Mouse (Mus musculus): ENCODE results near the gene Stau1. TPM values are rescaled to one million over a fixed set of nuclear protein-coding genes. Genes with fewer than 3 reads are reported as not detected.
"Not testable (repeated sequence)": the region's sequence is repeated elsewhere in the genome, so short reads cannot be mapped to it uniquely, and the experiment has no call there.

The Stau1 gene
- total RNA-seq (2021) = 100 to 1,000 TPM; 111 TPM

DNA sequence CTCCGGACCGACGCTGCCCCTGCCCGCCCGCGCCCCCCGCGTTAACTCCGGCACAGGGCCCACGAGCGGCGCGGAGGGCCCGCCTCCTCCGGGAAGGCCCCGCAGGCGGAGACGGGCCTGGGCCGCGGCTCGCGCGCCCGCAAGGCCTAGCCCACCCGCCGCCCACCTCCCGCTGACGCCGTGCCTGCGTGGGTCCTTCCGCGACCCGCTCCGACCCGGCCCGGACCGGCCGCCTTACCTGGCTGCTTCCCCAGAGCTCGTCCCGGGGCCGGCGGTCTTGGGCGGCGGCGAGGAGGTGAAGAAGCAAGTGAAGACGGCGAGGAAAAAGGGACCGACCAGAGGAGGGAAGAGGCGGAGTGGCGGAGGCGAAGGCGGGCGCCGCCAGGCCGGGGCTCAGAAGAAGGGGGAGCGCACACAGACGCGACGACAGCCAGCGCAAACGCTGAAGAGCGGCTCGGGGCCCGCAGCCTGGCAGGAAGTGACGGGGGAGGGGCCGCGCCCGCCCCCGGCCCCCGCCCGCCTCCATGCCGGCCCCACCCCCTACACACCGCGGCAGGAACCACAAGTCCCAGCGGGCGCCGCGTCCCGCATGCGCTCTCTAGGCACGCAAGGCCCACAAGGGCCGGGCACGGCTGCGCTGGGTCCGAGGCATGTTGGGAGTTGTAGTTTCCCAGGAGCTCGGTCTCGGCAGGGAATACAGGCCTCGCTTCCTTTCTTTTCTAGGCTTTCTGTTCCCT, at the start of gene Stau1:
Stau1 (minus strand) TSS at position 504 of the 737 bp plus-strand sequence.
- peak; percentile 99 for DNase-seq
- intact Hi-C loops (cut with DNase I) = loop anchor here (5.0 kb wide), 1 partner anchor 39 kb away; no protein-coding TSS in a partner anchor

DNA sequence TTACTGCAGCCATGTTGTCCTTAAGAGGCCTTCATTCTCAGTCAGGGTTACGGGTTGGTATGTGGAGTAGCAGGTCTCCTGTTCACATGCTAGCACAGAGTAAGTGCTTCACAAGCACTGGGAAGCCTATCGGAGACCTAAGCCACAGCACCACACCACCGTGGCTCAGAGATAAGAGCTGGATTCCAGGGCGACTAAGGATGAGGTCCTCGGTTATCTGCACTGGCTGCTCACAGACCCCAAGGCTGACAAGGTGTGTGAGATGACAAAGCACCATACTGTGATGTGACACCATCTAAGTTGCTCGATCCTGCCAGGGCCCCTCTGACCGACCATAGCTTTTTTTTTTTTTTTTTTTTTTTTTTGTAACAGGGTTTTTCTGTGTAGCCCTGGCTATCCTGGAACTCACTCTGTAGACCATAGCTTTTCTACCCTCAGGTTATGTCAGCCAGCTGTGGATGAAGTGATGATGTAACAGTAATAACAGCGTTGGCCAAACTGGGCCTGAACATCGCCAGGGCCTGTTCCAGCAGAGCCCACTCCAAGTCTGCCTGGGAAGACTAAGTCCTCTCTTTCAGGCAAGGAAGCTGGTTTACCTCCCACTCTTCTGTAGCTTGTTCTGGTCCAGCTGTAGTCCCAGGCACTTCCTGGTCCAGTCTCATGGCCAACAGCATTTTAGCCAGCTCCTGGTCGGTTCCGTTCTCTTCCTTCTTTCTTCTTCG, 47.5 kb upstream of the Stau1 start:
- intact Hi-C loops (cut with DNase I) = loop anchor here (5.0 kb wide), 1 partner anchor 106 kb away; no protein-coding TSS in a partner anchor
- no peak for DNase-seq

DNA sequence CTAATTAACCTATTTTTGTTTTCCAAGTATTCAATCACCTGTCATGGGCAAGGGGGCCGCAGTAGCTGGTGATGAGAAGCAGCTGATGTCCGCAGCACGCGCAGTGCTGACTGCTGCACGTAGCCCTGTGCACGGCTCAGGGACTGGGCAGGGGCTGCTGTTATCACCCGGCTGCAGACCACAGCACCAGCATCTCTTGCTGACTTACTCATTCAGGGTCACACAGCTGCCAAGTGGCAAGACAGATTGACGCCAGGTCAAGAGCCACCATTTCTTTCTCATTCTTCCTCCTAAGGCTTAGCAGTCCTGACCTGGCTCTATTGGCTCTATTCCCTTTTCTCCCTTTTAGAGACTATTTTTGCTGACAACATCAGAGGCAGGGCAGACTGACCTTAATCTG, 43.3 kb upstream of the Stau1 start:
- DNase-seq = no peak
- intact Hi-C loops (cut with DNase I) = no loop called here

DNA sequence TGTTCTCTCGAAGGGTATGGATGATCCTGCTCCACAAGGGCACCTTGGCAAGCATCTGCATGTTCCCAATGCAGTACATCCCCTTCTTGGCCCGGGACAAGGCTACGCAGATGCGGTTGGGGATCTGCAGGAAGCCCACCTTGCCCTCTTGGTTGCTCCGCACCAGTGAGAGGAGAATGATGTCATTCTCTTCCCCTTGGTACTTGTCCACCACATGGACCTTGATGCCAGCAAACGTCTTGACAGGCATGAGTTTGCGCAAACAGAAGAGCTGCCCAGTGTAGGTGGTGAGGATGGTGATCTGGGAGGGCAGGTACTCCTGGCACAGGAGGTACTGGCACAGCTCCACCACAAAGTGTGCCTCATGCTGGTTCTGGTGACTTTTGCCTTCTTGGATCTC, 42.6 kb upstream of the Stau1 start:
- intact Hi-C loops (cut with DNase I) = no loop called here

DNA sequence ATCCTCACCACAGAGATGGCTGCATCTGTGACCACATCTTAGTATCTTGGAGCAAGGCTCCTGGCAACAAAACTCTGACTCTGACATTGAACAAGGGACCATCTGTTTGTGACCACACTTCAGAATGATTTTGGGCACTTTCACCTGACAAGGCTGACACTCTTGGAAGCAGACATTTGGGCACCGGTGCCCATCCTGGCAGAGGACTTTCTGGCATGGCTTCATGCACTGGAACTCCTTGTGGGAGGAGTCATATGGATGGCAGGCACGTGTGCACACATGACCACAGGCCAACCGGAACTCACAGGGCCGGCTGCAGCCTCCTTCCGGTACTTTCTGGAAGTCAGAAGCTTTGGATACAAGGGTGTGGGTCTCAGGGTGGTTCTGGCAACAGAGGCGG, 42.2 kb upstream of the Stau1 start:
- DNase-seq = peak; percentile 59
- intact Hi-C loops (cut with DNase I) = no loop called here

More for the DNA sequence above, 42.6 kb upstream of the Stau1 start:
- DNase-seq = no peak

DNA sequence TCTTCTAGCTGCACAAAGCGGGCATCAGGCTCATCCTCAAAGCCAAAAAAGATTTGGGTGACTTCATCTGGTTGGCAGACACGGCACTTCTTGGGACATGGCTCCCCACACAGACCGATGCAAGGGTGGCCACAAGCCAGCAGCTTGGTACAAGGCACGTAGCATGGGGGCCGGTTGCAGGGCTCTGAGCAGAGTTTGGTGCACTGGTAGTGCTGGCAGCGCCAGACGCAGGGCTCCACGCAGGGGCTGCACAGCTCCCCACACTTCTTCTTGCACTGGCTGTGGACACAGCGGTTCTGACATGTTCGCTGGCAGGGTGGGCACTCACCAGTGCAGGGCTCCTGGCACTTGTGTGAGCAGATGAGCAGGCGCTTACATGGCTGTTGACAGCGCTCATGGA, 41.6 kb upstream of the Stau1 start:
- intact Hi-C loops (cut with DNase I) = no loop called here
- DNase-seq = peak; percentile 66

DNA sequence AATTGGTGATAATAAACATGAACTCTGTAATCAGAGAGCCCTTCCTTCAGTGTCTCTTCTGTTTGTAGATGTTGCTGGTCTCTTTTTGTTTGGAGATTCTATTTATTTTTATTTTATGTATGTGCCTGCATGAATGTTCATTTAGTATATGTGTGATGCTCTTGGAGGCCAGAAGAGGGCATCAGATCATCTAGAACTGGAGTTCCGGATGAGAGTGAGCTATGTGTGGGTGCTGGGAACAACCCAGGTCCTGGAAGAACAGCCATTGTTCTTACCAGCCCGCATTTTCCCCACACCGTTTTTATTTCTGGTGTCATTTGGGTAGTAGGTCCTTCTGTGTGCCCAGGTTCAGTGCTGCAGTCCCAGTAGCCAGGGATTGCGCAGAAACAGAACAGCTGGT, 34.4 kb upstream of the Stau1 start:
- DNase-seq = no peak
- intact Hi-C loops (cut with DNase I) = no loop called here

DNA sequence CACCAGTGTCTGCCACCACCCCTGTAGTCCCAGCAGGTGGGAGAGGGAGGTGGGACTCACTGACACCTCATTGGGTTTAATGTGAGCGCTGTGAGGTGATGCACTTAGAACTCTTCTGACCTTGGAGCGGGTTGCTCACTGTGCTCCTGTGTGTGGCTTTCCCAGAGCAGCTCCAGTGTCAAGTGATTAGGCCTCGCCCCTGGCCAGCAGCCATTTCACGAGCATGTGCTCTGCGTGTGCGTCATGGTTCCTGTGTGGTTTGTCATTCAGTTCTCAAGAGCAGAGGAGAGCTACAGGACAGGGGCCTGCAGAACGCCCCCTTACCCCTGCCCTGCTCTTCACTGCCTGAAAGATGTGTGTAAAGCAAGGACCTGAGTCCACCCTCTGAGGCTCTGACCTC, 32.5 kb upstream of the Stau1 start:
- DNase-seq = no peak
- intact Hi-C loops (cut with DNase I) = no loop called here

DNA sequence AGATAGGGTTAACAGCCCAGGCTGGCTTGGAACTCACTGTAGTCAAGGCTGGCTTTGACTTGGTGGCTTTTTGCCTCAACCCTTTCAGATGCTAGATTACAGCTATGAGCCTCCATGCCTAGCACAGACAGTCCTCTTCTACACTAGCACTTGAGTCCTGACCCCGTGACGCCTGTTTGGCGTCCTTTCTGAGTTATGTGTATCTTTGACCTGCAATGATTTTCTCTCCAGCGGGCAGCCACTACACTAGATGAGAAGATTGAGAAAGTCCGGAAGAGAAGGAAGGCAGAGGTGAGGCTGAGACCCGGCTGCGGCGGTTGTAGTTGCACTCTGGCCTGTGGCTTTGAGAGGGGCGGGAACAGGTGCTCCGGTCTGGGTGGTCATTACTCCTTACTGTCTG, 23.3 kb upstream of the Stau1 start:
- intact Hi-C loops (cut with DNase I) = no loop called here
- no peak for DNase-seq

DNA sequence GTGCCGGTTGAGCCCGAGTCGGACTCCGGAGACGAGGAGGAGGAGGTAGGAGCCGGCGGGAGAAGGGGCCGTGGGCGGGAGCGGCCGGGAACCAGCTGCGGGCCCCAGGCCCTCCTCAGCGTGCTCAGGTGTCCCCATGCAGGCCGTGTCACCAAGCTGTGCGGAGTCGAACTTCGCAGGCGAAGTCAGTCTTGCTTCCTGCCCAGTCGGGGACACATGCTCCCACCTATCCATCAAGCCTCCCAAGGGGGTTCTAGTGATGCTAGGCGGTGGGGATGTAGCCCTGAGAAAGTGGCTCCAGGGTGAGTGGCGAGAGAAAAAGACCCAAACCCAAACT, 19.3 kb upstream of the Stau1 start:
- intact Hi-C loops (cut with DNase I) = no loop called here
- DNase-seq = no peak

DNA sequence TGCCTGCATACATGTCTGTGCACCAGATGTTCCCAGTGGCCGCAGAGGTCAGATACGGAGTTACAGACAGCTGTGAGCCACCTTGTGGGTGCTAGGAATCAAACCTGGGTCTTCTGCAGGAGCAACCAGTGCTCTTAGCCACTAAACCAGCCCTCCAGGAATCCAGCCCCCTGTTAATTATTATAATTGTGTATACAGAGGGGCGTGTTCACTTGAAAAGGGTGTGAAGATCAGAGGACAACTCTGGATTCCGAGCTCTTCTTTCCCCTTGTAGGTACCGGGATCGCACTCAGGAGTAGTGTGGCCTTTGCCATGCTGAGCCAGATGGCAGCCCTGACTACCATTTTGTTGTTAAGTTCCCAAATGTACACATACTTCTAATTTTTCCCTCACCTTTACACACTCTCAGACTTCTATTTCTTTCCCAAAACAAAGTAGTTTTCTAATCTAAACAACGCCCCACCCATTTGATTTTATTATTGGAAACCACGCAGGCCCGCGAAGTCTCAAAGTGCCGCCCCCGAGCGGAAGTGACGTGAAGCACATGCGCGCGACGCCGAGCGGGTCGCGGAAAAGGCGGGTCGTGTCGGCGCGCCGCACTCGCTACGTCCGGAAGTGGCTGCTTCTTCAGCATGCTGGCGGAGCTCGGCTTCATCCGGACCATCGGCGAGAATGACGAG, 18.7 kb upstream of the Stau1 start, which contains the start of gene Ddx27:
Ddx27 (plus strand) TSS at position 492 of the 680 bp plus-strand sequence.
- peak; percentile 92 for DNase-seq
- intact Hi-C loops (cut with DNase I) = no loop called here

DNA sequence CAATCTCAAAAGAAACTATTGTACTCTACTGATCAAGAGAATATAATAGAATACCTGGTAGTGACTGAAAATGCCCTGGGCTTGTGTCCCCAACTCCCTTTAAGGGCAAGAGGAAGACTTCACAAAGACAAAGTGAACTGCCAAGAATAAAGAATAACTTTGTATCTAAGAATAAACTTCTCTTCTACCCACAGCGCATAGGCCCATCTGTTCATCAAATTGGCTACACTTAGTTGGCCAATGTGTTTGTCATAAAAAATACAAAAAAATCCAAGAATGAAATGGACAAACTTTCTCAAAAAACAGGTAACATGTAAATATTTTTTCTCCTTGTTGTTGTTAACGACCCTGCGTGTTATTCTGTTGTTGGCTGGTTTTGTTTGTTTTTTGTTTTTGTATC, 14.4 kb upstream of the Stau1 start:
- intact Hi-C loops (cut with DNase I) = no loop called here
- no peak for DNase-seq

DNA sequence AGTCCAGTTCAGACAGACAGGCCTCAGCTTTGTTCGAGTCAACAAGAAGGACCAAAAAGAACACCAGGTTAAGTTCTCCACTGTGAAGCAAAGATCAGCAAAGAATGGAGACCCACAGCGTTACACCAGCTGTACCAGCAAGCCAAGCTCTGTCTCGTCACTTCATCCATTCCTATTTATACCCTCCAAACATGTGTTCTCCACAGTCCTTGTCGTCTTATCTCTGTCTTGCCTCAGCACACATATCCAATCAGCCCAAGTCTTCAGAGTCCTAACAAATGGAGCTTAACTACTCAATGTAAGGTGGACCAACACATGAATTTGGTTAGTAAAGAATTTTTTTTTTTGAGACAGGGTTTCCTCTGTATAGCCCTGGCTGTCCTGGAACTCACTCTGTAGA, 13.4 kb upstream of the Stau1 start:
- intact Hi-C loops (cut with DNase I) = no loop called here
- no peak for DNase-seq

DNA sequence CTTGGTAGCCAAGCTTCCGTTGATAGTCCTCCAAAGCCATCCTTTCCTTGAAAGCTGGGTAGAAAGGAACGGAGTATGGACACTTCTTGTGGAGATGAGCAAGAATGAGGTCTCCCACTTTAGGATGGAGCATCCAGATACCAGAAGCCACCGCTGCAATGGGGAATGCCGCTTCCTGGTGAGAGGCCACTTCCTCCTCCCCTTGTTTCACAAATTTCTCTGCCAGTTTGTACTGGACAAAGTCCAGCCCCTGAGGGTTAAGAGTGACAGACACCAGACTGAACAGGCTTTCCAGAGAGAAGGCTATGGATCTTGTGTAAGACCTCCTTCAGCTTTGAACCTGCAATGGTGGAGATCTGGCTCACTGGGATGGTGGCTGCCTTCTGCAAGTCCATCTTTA, 11.5 kb upstream of the Stau1 start:
- intact Hi-C loops (cut with DNase I) = not testable (repeated sequence)

DNA sequence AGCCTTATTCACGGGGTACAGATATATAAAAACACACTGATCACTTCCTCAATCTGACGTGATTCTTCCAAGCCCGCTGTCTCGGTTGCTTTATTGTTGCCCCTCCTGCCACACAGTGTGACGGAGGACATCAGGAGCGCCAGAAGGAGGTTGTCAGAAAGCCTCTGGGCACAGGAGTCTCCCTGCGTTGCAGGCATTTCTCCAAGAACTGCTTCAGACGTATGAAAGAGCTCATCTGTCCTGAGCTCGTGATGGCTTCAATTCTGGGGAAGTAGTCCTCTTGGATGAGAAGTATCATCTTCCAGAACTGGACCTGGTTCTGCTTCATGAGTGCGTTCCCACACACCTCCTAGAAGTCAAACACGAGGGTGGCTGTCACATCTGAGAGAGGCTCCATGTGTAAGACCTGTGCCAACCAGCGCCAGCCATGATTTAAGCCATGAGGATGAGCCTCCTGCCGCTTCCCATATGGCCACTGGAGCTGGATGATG, 10.9 kb upstream of the Stau1 start:
- DNase-seq = peak; percentile 65
- intact Hi-C loops (cut with DNase I) = no loop called here

More for the DNA sequence above, 11.5 kb upstream of the Stau1 start:
- peak; percentile 47 for DNase-seq

DNA sequence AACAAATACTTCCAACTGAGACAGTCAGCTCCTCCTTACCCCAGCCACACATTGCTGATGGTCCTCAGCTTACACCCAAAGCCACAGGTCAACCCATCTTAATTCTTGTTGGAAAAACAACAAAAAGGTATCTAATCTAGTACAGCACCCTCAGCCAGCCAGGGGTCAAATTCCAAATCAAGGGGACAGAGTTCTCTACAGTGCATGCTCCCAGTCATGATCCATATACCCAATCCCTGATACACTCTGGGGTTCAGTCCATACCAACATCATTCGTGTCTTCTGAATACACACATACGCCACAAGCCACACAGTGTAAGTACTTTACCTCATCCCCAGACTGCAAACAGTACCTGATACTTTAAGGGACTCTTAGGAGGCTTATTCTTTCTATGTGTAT, 10.3 kb upstream of the Stau1 start:
- no peak for DNase-seq
- intact Hi-C loops (cut with DNase I) = no loop called here

DNA sequence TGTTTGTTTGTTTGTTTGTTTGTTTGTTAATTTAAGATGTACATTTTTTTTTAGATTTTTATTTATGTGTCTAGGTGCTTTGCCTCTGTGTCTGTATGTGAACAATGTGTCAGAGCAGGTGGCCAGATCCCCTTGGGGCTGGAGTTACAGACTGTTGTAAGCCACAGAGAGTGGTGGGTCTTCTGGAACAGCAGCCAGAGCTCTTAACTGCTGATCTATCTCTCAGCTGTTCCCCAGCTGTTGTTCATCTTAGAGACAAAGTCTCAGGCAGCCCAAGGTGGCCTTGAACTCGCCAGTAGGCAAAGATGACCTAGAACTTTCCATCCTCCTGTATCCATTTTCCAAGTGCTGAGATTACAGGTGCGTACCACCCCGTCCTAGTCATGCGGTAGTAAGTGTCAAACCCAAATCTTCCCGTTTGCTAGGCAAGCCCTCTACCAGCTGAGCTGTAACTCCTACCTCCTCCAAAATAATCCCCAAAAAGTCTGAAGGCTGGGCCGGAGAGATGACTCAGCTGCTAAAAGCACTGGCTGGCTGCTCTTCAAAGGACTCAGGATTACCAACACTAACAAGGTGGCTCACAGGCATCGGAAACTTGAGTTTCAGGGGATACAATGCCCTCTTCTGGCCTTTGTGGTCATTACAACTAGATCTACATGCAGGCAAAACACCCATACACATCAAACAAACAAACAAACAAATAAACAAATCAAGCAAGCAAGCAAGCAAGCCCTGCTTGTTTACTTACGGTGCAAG, 8.2 kb upstream of the Stau1 start:
- peak; percentile 51 for DNase-seq
- intact Hi-C loops (cut with DNase I) = no loop called here

DNA sequence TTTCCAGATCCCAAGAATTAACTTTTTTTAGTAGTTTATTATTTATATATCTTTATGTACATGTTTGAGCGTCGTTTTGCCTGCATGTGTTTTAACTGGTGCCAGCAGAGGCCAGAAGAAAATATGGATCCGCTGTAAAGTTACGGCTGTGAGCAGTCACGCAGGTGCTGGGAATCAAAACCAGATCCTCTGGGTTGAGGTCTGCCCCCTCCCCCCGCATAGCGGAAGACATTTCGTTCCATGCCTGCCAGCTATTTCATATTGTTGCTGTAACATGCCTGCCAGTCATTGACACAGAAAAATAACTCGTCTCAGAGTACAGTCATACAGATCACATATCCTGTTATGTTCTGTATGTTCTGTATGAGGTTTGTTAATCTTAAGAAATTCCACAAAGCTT, 5.4 kb upstream of the Stau1 start:
- intact Hi-C loops (cut with DNase I) = no loop called here
- DNase-seq = no peak

DNA sequence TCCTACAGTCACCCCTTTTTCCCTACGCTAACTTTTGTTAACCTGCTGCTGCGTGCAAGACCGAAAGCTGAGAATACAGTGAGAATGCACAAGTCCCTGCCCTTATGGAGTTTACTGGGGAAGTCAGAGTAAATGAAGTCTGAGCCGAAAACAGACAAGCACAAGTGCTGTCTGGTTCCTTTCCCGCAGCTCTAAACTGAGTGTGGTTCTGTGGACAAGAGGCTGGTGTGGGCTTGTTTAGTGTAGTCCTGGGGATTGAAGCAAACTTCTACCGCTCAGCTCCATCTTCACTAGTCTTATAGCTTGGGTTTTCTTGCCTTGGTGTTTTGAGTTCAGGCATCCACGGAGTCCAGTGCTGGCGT, 415 bp upstream of the Stau1 start:
- no peak for DNase-seq
- intact Hi-C loops (cut with DNase I) = loop anchor here (5.0 kb wide), 1 partner anchor 39 kb away; no protein-coding TSS in a partner anchor

DNA sequence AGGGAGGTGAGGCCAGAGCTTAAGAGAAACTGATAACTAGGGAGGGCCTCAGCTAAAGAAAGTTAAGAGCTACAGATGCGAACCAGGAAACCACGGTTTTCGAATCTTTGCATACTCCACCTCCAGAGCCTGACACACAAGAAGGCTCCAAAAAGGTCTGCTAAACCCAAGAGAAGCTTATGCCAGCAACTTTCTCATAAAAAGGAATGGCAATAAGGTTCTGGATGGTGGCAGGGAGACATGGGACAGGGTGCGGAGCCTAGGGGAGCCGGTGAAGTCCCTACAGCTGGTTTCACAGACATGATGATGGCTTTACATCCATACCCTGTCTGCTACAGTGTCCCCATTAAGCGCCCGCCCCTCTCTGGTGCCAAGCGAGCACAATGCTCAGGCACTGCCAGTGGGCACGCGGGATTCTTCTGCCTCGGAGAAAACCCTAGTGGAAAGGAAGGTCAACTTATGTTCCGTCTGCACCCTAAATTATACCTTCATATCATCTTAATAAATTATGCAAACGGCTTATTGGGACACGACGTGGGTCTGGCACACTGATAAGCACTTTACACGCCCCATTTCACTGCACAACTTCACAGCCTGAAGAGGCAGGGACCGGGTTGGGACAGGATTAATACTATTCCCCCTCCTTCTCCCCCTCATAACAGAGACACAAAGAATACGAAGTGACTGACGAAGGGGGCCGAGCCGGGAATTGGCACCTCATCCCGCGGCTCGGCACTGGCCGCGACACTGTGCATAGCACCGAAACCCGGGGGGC, 891 bp downstream of the Stau1 start:
- DNase-seq = peak; percentile 46
- intact Hi-C loops (cut with DNase I) = loop anchor here (5.0 kb wide), 1 partner anchor 38 kb away; no protein-coding TSS in a partner anchor

All from left cerebral cortex, postnatal 4 days (tissue).